Mouse (Mus musculus) forebrain, postnatal 0 days (tissue): ENCODE measurements around the gene Zbtb14. TPM values are rescaled to one million over a fixed set of nuclear protein-coding genes. Genes with fewer than 3 reads are reported as not detected.

ENCODE experiments used
- ATAC-seq: fragments of 200-750 bp; cut with Nextera tagmentation; 2 replicates; pipeline ENCODE4 v1.8.0; 2017; ENCODE audit warnings: mild to moderate bottlenecking, moderate library complexity
- DNase-seq: peaks from one replicate; pipeline ENCODE4 v3.0.0-alpha.2; 2015
- H3K27ac ChIP-seq: fragments of 300-500 bp; sonication (generic); 2 replicates; pipeline ENCODE4 v1.5.1; 2014; ENCODE audit warnings: low read depth, mild to moderate bottlenecking, antibody characterized with exemption, low read length, moderate library complexity, mixed read lengths
- H3K27me3 ChIP-seq: fragments of 300-500 bp; sonication (generic); 2 replicates; pipeline ENCODE4 v1.6.1; 2014; ENCODE audit warnings: mild to moderate bottlenecking, low read length, mixed read lengths; ENCODE audit not compliant: insufficient read depth
- H3K36me3 ChIP-seq: fragments of 300-500 bp; sonication (generic); 2 replicates; pipeline ENCODE4 v1.6.1; 2014; ENCODE audit warnings: mild to moderate bottlenecking, moderate library complexity; ENCODE audit not compliant: insufficient read depth
- H3K4me1 ChIP-seq: fragments of 300-500 bp; sonication (generic); 2 replicates; pipeline ENCODE4 v1.6.1; 2014; ENCODE audit warnings: antibody characterized with exemption; ENCODE audit not compliant: insufficient read depth
- H3K4me2 ChIP-seq: fragments of 300-500 bp; sonication (generic); 2 replicates; pipeline ENCODE4 v1.6.1; 2014; ENCODE audit warnings: low read depth, mild to moderate bottlenecking, moderate library complexity
- H3K4me3 ChIP-seq: fragments of 300-500 bp; sonication (generic); 2 replicates; pipeline ENCODE4 v1.5.1; 2014; ENCODE audit warnings: low read depth, low read length, mixed read lengths
- H3K9ac ChIP-seq: fragments of 300-500 bp; sonication (generic); 2 replicates; pipeline ENCODE4 v1.6.1; 2014; ENCODE audit warnings: mild to moderate bottlenecking
- H3K9me3 ChIP-seq: fragments of 300-500 bp; sonication (generic); 2 replicates; pipeline ENCODE4 v1.6.1; 2016; ENCODE audit warnings: low read length
- CTCF ChIP-seq: sonication (generic); IDR thresholded peaks from 2 replicates; pipeline ENCODE4 v1.5.1; 2016; ENCODE audit warnings: antibody characterized with exemption, control low read depth, low read depth
- WGBS: fragments of 180-500 bp; shearing (Covaris S2); extraction: QIAGEN DNeasy Blood & Tissue Kit; methylation state at CpG from one replicate; pipeline ENCODE4 v1.1.7; 2014; 5-methylcytosine and 5-hydroxymethylcytosine counted together
- polyA plus RNA-seq: library from polyadenylated mRNA; unstranded; fragments of >200 nt; fragmentation: Nextera tagmentation; extraction: Ambion mirVana; gene quantifications from 2 replicates; pipeline ENCODE4 v1.2.1, GENCODE M21; 2015
- total RNA-seq: library from RNA; depleted of rRNA; stranded (reverse); fragments of >200 nt; gene quantifications from 2 replicates; pipeline ENCODE4 v1.2.3, GENCODE M21; 2014

Gene Zbtb14
- total and polyA plus RNA-seq, 2 experiments from 2014 or later = 23.2 to 37.1 TPM

DNA sequence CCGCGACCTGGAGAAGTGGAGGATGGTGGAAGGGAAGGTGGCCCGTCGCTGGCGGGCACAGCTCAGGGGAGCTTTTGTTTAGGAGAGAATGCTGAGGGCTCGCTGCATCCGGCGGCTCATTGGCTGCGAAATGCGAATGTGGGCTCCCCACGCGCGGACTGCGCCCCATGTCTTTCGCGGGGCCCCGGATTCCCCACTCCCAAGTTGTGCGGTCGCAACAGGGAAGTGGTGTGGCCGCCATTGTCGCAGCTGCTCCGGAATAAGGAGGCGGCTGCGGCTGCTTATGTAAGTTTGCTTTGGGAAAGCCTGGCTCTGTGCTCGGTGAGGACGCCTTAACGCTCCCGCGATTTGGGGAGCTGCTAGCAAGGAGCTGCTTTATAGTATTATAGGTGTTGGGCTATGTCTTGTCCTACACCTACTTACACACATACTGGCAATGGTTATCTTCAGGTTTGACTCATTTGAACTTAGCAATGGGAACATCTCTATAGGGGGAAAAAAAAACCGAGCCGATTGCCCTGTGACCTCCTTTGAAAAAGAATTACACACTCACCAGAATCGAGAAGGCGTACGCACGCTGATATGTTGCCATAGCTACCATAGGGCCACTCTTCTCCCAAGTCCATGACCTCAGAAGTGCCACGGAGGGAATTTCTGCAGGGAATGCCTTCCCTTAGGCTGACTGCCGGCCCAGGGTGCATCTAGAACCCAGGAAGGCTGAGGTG lies 1.3 kb downstream of the Zbtb14 start:
- peak; percentile 75 for DNase-seq
- WGBS = under 1% methylated on average over 37 of the region's 37 CpGs
- H3K36me3 ChIP-seq = peaks cover 13% of the 10 kb centered on the region

DNA sequence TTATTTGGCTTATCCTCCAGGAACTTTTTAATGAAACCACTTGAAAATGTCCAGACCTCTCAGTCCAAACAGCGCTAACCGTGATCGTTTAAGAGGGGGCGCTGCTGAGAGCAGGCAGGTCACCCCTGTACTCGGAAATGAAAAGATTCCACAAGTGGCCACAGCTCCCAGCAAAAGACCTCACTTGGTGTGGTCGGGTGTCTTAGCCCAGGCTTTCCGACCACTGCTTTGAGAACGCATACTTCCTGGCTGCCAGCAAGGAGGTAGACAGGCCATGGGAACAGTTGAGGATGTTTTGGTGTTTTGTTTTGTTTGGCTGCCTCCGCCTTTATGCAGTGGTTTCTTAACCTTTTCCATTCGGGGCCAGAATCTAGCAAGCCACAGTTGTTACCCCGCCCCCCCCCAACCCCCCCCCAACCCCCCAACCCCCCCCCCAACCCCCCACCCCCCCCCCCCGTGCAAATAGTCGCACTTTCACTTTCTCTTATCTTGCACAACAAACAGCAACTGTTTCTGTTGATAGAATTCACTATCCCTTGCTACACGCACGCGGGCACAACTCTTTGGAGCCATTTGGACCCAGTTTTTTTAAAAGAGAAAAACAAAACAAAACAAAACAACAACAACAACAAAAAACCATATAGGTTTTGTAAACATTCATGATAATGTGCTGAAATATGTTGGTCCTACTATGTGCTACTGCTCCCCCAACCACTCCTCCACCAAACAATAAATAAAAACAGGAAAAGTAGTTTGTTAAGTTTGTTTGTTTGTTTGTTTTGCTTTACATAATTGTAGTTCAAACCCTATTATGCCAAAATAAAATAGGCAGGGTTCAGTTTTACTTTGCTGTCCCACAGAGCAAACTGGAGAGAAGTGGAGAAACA lies 13.5 kb downstream of the Zbtb14 start:
- ATAC-seq = no peak
- no peak overlapping the region for H3K27ac ChIP-seq
- H3K36me3 ChIP-seq = no peaks in the 10 kb centered on the region
- H3K4me2 ChIP-seq = no peak overlapping the region
- no peaks in the 10 kb centered on the region for H3K4me1 ChIP-seq
- no peak overlapping the region for H3K4me3 ChIP-seq
- WGBS = 22% methylated on average over 16 of the region's 16 CpGs
- H3K27me3 ChIP-seq = no peaks in the 10 kb centered on the region
- peak; percentile 33 for TF ChIP-seq CTCF
- no peaks in the 10 kb centered on the region for H3K9me3 ChIP-seq
- no peak for DNase-seq
- no peak overlapping the region for H3K9ac ChIP-seq

More for the DNA sequence above, 1.3 kb downstream of the Zbtb14 start:
- Histone ChIP-seq H3K9me3 (no peaks in the 10 kb centered on the region), H3K4me3 (peak overlapping the region; percentile 87), H3K9ac (peak overlapping the region; percentile 97), H3K4me2 (peak overlapping the region; percentile 91), H3K4me1 (peaks cover 17% of the 10 kb centered on the region), H3K27ac (peak overlapping the region; percentile 100), H3K27me3 (no peaks in the 10 kb centered on the region)
- TF ChIP-seq CTCF = no peak
- peak; percentile 3 for ATAC-seq

- Histone ChIP-seq H3K9me3 (no peaks in the 10 kb centered on the region), H3K4me1 (no peaks in the 10 kb centered on the region), H3K4me2 (no peak overlapping the region), H3K4me3 (no peak overlapping the region), H3K36me3 (no peaks in the 10 kb centered on the region), H3K27me3 (no peaks in the 10 kb centered on the region), H3K9ac (no peak overlapping the region), H3K27ac (no peak overlapping the region)
- no peak for ATAC-seq
- 61% methylated on average over 5 of the region's 5 CpGs for WGBS
- DNase-seq = no peak
- TF ChIP-seq CTCF = no peak
Measured at GRCm38 (mm10) chr17:69397163-69397562, 14.3 kb downstream of the Zbtb14 start.

DNA sequence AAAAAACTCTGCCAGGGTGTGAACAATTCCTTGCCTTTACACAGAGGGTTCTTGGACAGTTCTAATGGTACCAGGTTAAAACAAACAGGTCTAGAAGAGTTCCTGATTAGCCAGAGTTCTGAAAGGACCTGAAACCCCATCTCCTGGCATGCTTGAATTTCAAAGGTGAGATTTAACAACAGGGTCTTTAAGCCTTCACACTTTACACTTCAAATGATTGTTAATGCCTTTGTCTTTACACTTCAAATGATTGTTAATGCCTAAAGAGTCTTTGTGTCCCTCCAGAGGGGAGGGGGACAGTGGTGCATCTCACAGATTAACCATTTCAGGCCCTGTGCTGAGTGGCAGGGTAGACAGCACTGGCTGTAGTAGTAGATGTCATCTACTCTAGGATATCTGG lies 15.2 kb downstream of the Zbtb14 start:
- ATAC-seq (no peak), DNase-seq (no peak)
- no peaks in the 10 kb centered on the region for H3K36me3 ChIP-seq
- no peak overlapping the region for H3K4me3 ChIP-seq
- H3K27me3 ChIP-seq = no peaks in the 10 kb centered on the region
- no peak for TF ChIP-seq CTCF
- H3K9me3 ChIP-seq = no peaks in the 10 kb centered on the region
- no peaks in the 10 kb centered on the region for H3K4me1 ChIP-seq
- no peak overlapping the region for H3K9ac ChIP-seq
- no peak overlapping the region for H3K27ac ChIP-seq
- no peak overlapping the region for H3K4me2 ChIP-seq

DNA sequence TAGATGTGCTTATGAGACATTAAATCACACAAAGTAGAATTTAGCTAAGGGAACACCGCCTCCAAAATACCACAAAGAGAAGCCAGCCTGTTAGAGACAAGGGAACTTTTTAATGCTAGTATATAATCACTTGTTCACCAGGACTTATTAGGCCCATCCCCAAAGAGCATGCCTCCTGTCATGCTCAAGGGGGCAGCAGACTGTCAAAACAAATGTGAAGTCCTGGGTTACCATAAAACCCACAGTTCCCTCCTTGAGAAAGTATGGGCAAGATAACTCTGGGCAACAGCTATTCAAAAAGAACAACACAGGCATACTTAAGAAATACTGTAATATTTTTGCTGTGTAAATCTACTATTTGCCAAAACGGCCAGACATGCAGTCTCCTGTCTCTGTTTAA lies 18.3 kb downstream of the Zbtb14 start:
- DNase-seq (no peak), ATAC-seq (no peak)
- H3K27me3 ChIP-seq = no peaks in the 10 kb centered on the region
- H3K9ac ChIP-seq = no peak overlapping the region
- no peak overlapping the region for H3K4me2 ChIP-seq
- 70% methylated on average over 2 of the region's 2 CpGs for WGBS
- H3K4me3 ChIP-seq = no peak overlapping the region
- H3K36me3 ChIP-seq = no peaks in the 10 kb centered on the region
- H3K4me1 ChIP-seq = no peaks in the 10 kb centered on the region
- H3K27ac ChIP-seq = no peak overlapping the region
- H3K9me3 ChIP-seq = no peaks in the 10 kb centered on the region
- no peak for TF ChIP-seq CTCF

DNA sequence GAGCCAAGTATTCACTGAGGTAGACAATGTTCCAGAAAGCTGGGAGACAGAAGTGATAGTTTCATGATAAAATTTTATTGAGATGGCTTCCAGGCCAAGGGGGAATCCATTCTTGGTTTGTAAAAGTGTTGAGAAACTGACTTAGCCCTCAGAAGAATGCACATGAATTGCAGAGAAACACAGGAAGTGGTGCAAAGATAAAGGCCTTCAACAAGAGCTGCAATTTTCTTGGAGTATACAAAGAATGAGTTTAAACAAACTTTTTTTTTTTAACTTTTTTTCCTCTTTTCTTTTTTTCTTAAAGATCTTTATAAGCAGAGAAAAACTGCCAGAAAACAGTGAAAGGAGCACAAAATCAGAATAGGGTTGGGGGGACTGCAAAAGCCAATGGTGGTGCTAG lies 33.3 kb downstream of the Zbtb14 start:
- TF ChIP-seq CTCF = no peak
- Histone ChIP-seq H3K27ac (no peak overlapping the region), H3K36me3 (no peaks in the 10 kb centered on the region), H3K27me3 (no peaks in the 10 kb centered on the region), H3K4me3 (peak overlapping the region; percentile 94), H3K9me3 (no peaks in the 10 kb centered on the region), H3K9ac (no peak overlapping the region), H3K4me2 (peak overlapping the region; percentile 78), H3K4me1 (0 out of 2 replicates have a peak, but pooled peaks cover 5% of the 10 kb centered on the region)
- DNase-seq (no peak), ATAC-seq (no peak)
